Mouse (Mus musculus) midbrain, embryonic 12.5 days (tissue): ENCODE data around the gene Hist2h3b. TPM values are rescaled to one million over a fixed set of nuclear protein-coding genes. Genes with fewer than 3 reads are reported as not detected.
A peak's percentile ranks its signal among the peaks of the same experiment; 100 is the strongest.

Source experiments
- ATAC-seq: fragments of 200-750 bp; cut with Nextera tagmentation; 2 replicates; pipeline ENCODE4 v1.8.0; 2017; ENCODE audit warnings: low read depth, moderate TSS enrichment, moderate library complexity; ENCODE audit not compliant: low FRiP score
- H3K27ac ChIP-seq: fragments of 300-500 bp; sonication (generic); replicated peaks from 2 replicates; pipeline ENCODE4 v1.5.1; 2016; ENCODE audit warnings: mild to moderate bottlenecking
- H3K27me3 ChIP-seq: fragments of 300-500 bp; sonication (generic); 2 replicates; pipeline ENCODE4 v1.6.1; 2016; ENCODE audit warnings: mild to moderate bottlenecking
- H3K36me3 ChIP-seq: fragments of 300-500 bp; sonication (generic); 2 replicates; pipeline ENCODE4 v1.6.1; 2016
- H3K4me1 ChIP-seq: fragments of 300-500 bp; sonication (generic); 2 replicates; pipeline ENCODE4 v1.6.1; 2016
- H3K4me2 ChIP-seq: fragments of 300-500 bp; sonication (generic); replicated peaks from 2 replicates; pipeline ENCODE4 v1.6.1; 2016; ENCODE audit warnings: mild to moderate bottlenecking, moderate library complexity
- H3K4me3 ChIP-seq: fragments of 300-500 bp; sonication (generic); 2 replicates; pipeline ENCODE4 v1.5.1; 2016; ENCODE audit warnings: mild to moderate bottlenecking
- H3K9ac ChIP-seq: fragments of 300-500 bp; sonication (generic); replicated peaks from 2 replicates; pipeline ENCODE4 v1.6.1; 2016; ENCODE audit warnings: mild to moderate bottlenecking, moderate library complexity
- H3K9me3 ChIP-seq: fragments of 300-500 bp; sonication (generic); 2 replicates; pipeline ENCODE4 v1.6.1; 2016; ENCODE audit warnings: mild to moderate bottlenecking
- WGBS: fragments of 180-500 bp; shearing (Covaris S2); methylation state at CpG from one replicate; pipeline ENCODE4 v1.1.7; 2016; 5-methylcytosine and 5-hydroxymethylcytosine counted together
- polyA plus RNA-seq: library from polyadenylated mRNA; unstranded; fragments of >200 nt; fragmentation: Nextera tagmentation; extraction: Ambion mirVana; gene quantifications from 2 replicates; pipeline ENCODE4 v1.2.1, GENCODE M21; 2016

Hist2h3b gene
- polyA plus RNA-seq, 1 experiment from 2014 or later = 76.0 TPM

GRCm38 (mm10) chr3:96254683-96255355 lies 13.6 kb upstream of the Hist2h3b start:
- no peak overlapping the region for H3K27ac ChIP-seq
- H3K4me1 ChIP-seq = no peaks in the 10 kb centered on the region
- no peak overlapping the region for H3K4me2 ChIP-seq
- ATAC-seq = no peak
- no peak overlapping the region for H3K4me3 ChIP-seq
- no peak overlapping the region for H3K9ac ChIP-seq
- no peaks in the 10 kb centered on the region for H3K36me3 ChIP-seq
- H3K27me3 ChIP-seq = no peaks in the 10 kb centered on the region
- WGBS = 42% methylated on average over 10 of the region's 10 CpGs
- no peaks in the 10 kb centered on the region for H3K9me3 ChIP-seq

- H3K4me3 ChIP-seq = no peak overlapping the region
- H3K27me3 ChIP-seq = no peaks in the 10 kb centered on the region
- no peak for ATAC-seq
Observed at GRCm38 (mm10) chr3:96255926-96256593, 12.4 kb upstream of the Hist2h3b start.

GRCm38 (mm10) chr3:96257190-96257589 lies 11.3 kb upstream of the Hist2h3b start:
- WGBS = 86% methylated on average over 3 of the region's 3 CpGs
- Histone ChIP-seq H3K27ac (no peak overlapping the region), H3K9ac (no peak overlapping the region), H3K27me3 (no peaks in the 10 kb centered on the region), H3K4me2 (no peak overlapping the region), H3K4me1 (peaks cover 6% of the 10 kb centered on the region; the same call in 1 of the 2 replicates), H3K36me3 (no peaks in the 10 kb centered on the region), H3K9me3 (no peaks in the 10 kb centered on the region), H3K4me3 (no peak overlapping the region)
- ATAC-seq = no peak

More at GRCm38 (mm10) chr3:96255926-96256593, 12.4 kb upstream of the Hist2h3b start:
- Histone ChIP-seq H3K9ac (no peak overlapping the region), H3K36me3 (no peaks in the 10 kb centered on the region), H3K9me3 (no peaks in the 10 kb centered on the region), H3K27ac (no peak overlapping the region), H3K4me1 (no peaks in the 10 kb centered on the region), H3K4me2 (no peak overlapping the region)
- WGBS = 82% methylated on average over 5 of the region's 5 CpGs

GRCm38 (mm10) chr3:96260220-96260619 lies 8.2 kb upstream of the Hist2h3b start:
- 93% methylated on average over 5 of the region's 5 CpGs for WGBS
- H3K9ac ChIP-seq = no peak overlapping the region
- H3K4me3 ChIP-seq = no peak overlapping the region
- ATAC-seq = no peak
- H3K27me3 ChIP-seq = no peaks in the 10 kb centered on the region
- H3K27ac ChIP-seq = no peak overlapping the region
- no peaks in the 10 kb centered on the region for H3K9me3 ChIP-seq
- H3K4me2 ChIP-seq = no peak overlapping the region
- H3K36me3 ChIP-seq = no peaks in the 10 kb centered on the region
- peaks cover 24% of the 10 kb centered on the region for H3K4me1 ChIP-seq

- H3K27ac ChIP-seq = peak overlapping the region; percentile 98
- H3K4me2 ChIP-seq = peak overlapping the region; percentile 85
- H3K9ac ChIP-seq = peak overlapping the region; percentile 87
- peaks cover 24% of the 10 kb centered on the region for H3K4me1 ChIP-seq
- 52% methylated on average over 3 of the region's 3 CpGs for WGBS
- ATAC-seq = no peak
- H3K27me3 ChIP-seq = no peaks in the 10 kb centered on the region
- no peaks in the 10 kb centered on the region for H3K9me3 ChIP-seq
- peak overlapping the region; percentile 57 for H3K4me3 ChIP-seq
- H3K36me3 ChIP-seq = no peaks in the 10 kb centered on the region
Observed at GRCm38 (mm10) chr3:96261623-96262022, 6.8 kb upstream of the Hist2h3b start.

- Histone ChIP-seq H3K36me3 (no peaks in the 10 kb centered on the region), H3K27ac (peak overlapping the region; percentile 98), H3K4me2 (peak overlapping the region; percentile 85), H3K4me3 (peak overlapping the region; percentile 57), H3K27me3 (no peaks in the 10 kb centered on the region), H3K9ac (peak overlapping the region; percentile 87), H3K4me1 (peaks cover 26% of the 10 kb centered on the region), H3K9me3 (no peaks in the 10 kb centered on the region)
- ATAC-seq = peak; percentile 83
- WGBS = 1% methylated on average over 19 of the region's 19 CpGs
Observed at GRCm38 (mm10) chr3:96262216-96262875, 6.1 kb upstream of the Hist2h3b start.

GRCm38 (mm10) chr3:96262979-96263550 lies 5.4 kb upstream of the Hist2h3b start, which contains the start of gene Hist2h4:
TSS of gene Hist2h4 (minus strand) at chr3:96263311.
- ATAC-seq = peak; percentile 89
- Histone ChIP-seq H3K9me3 (no peaks in the 10 kb centered on the region), H3K4me1 (peaks cover 32% of the 10 kb centered on the region), H3K4me3 (peak within 1 kb of the TSS; percentile 57), H3K36me3 (no peaks in the 10 kb centered on the region), H3K9ac (peak within 1 kb of the TSS; percentile 87), H3K27ac (peak within 1 kb of the TSS; percentile 98), H3K4me2 (peak within 1 kb of the TSS; percentile 85), H3K27me3 (no peaks in the 10 kb centered on the region)
- under 1% methylated on average over 40 of the region's 40 CpGs for WGBS

- Histone ChIP-seq H3K27me3 (no peaks in the 10 kb centered on the region), H3K27ac (peak overlapping the region; percentile 98), H3K9ac (peak overlapping the region; percentile 66), H3K4me1 (peaks cover 35% of the 10 kb centered on the region), H3K4me2 (peak overlapping the region; percentile 85), H3K9me3 (no peaks in the 10 kb centered on the region), H3K36me3 (no peaks in the 10 kb centered on the region), H3K4me3 (peak overlapping the region; percentile 57)
- 5% methylated on average over 27 of the region's 27 CpGs for WGBS
- peak; percentile 11; the same call in 1 of the 2 replicates for ATAC-seq
Observed at GRCm38 (mm10) chr3:96263558-96264403, 4.7 kb upstream of the Hist2h3b start.

GRCm38 (mm10) chr3:96264404-96264949 lies 4.0 kb upstream of the Hist2h3b start:
- peak overlapping the region; percentile 57 for H3K4me3 ChIP-seq
- ATAC-seq = no peak
- H3K4me1 ChIP-seq = peaks cover 35% of the 10 kb centered on the region
- WGBS = 72% methylated on average over 7 of the region's 7 CpGs
- peak overlapping the region; percentile 85 for H3K4me2 ChIP-seq
- no peaks in the 10 kb centered on the region for H3K27me3 ChIP-seq
- no peaks in the 10 kb centered on the region for H3K36me3 ChIP-seq
- peak overlapping the region; percentile 66; the same call in 1 of the 2 replicates for H3K9ac ChIP-seq
- no peaks in the 10 kb centered on the region for H3K9me3 ChIP-seq
- H3K27ac ChIP-seq = peak overlapping the region; percentile 98

GRCm38 (mm10) chr3:96266132-96266710 lies 2.2 kb upstream of the Hist2h3b start:
- no peaks in the 10 kb centered on the region for H3K9me3 ChIP-seq
- H3K27ac ChIP-seq = no peak overlapping the region
- H3K36me3 ChIP-seq = no peaks in the 10 kb centered on the region
- H3K9ac ChIP-seq = no peak overlapping the region
- H3K4me1 ChIP-seq = peaks cover 35% of the 10 kb centered on the region
- no peaks in the 10 kb centered on the region for H3K27me3 ChIP-seq
- no peak overlapping the region for H3K4me2 ChIP-seq
- WGBS = 91% methylated on average over 8 of the region's 8 CpGs
- no peak overlapping the region for H3K4me3 ChIP-seq
- ATAC-seq = no peak

- peak overlapping the region; percentile 86 for H3K27ac ChIP-seq
- H3K4me3 ChIP-seq = no peak overlapping the region
Observed at GRCm38 (mm10) chr3:96267541-96267940, 913 bp upstream of the Hist2h3b start.

More at GRCm38 (mm10) chr3:96267541-96267940, 913 bp upstream of the Hist2h3b start:
- H3K4me2 ChIP-seq = no peak overlapping the region
- 81% methylated on average over 4 of the region's 4 CpGs for WGBS
- no peak for ATAC-seq
- H3K4me1 ChIP-seq = peaks cover 25% of the 10 kb centered on the region
- no peaks in the 10 kb centered on the region for H3K9me3 ChIP-seq
- H3K36me3 ChIP-seq = no peaks in the 10 kb centered on the region
- no peaks in the 10 kb centered on the region for H3K27me3 ChIP-seq
- H3K9ac ChIP-seq = no peak overlapping the region
